Mouse (Mus musculus) liver, embryonic 15.5 days (tissue): ENCODE measurements around the gene Tctn1. TPM values are rescaled to one million over a fixed set of nuclear protein-coding genes. Genes with fewer than 3 reads are reported as not detected.
A peak's percentile ranks its signal among the peaks of the same experiment; 100 is the strongest.
"Not testable (repeated sequence)": the region's sequence is repeated elsewhere in the genome, so short reads cannot be mapped to it uniquely, and the experiment has no call there.

Experiments
- ATAC-seq: fragments of 200-750 bp; cut with Nextera tagmentation; 2 replicates; pipeline ENCODE4 v1.8.0; 2017; ENCODE audit warnings: moderate number of reproducible peaks, mild to moderate bottlenecking, moderate library complexity; ENCODE audit not compliant: insufficient read depth
- H3K27ac ChIP-seq: fragments of 300-500 bp; sonication (generic); replicated peaks from 2 replicates; pipeline ENCODE4 v1.5.1; 2015; ENCODE audit warnings: mild to moderate bottlenecking, inconsistent platforms
- H3K27me3 ChIP-seq: fragments of 300-500 bp; sonication (generic); 2 replicates; pipeline ENCODE4 v1.6.1; 2015; ENCODE audit warnings: mild to moderate bottlenecking, inconsistent platforms
- H3K36me3 ChIP-seq: fragments of 300-500 bp; sonication (generic); replicated peaks from 2 replicates; pipeline ENCODE4 v1.6.1; 2015; ENCODE audit warnings: moderate library complexity, mild to moderate bottlenecking, inconsistent platforms
- H3K4me1 ChIP-seq: fragments of 300-500 bp; sonication (generic); replicated peaks from 2 replicates; pipeline ENCODE4 v1.6.1; 2015; ENCODE audit warnings: inconsistent platforms
- H3K4me2 ChIP-seq: fragments of 300-500 bp; sonication (generic); 2 replicates; pipeline ENCODE4 v1.6.1; 2015; ENCODE audit warnings: moderate library complexity, mild to moderate bottlenecking, inconsistent platforms
- H3K4me3 ChIP-seq: fragments of 300-500 bp; sonication (generic); replicated peaks from 2 replicates; pipeline ENCODE4 v1.5.1; 2015; ENCODE audit warnings: mild to moderate bottlenecking, inconsistent platforms
- H3K9ac ChIP-seq: fragments of 300-500 bp; sonication (generic); 2 replicates; pipeline ENCODE4 v1.6.1; 2015; ENCODE audit warnings: moderate library complexity, mild to moderate bottlenecking, inconsistent platforms
- H3K9me3 ChIP-seq: fragments of 300-500 bp; sonication (generic); replicated peaks from 2 replicates; pipeline ENCODE4 v1.6.1; 2016; ENCODE audit warnings: inconsistent platforms
- WGBS: fragments of 180-500 bp; shearing (Covaris S2); methylation state at CpG from one replicate; pipeline ENCODE4 v1.1.7; 2015; ENCODE audit warnings: mixed read lengths; ENCODE audit not compliant: insufficient replicate concordance; 5-methylcytosine and 5-hydroxymethylcytosine counted together
- polyA plus RNA-seq: library from polyadenylated mRNA; unstranded; fragments of >200 nt; fragmentation: Nextera tagmentation; extraction: Ambion mirVana; gene quantifications from 2 replicates; pipeline ENCODE4 v1.2.1, GENCODE M21; 2015

The Tctn1 gene
- polyA plus RNA-seq, 1 experiment from 2014 or later: 0.73 TPM

- Histone ChIP-seq H3K9me3 (no peaks in the 10 kb centered on the region), H3K27ac (no peak overlapping the region), H3K36me3 (no peaks in the 10 kb centered on the region), H3K27me3 (no peaks in the 10 kb centered on the region), H3K4me2 (no peak overlapping the region), H3K9ac (no peak overlapping the region), H3K4me1 (peaks cover 19% of the 10 kb centered on the region), H3K4me3 (no peak overlapping the region)
- 57% methylated on average over 12 of the region's 12 CpGs for WGBS
- no peak for ATAC-seq
Observed at GRCm38 (mm10) chr5:122218109-122218905, 46.0 kb downstream of the Tctn1 start.

GRCm38 (mm10) chr5:122217636-122218035 lies 46.6 kb downstream of the Tctn1 start:
- Histone ChIP-seq H3K4me1 (peaks cover 19% of the 10 kb centered on the region), H3K4me3 (no peak overlapping the region), H3K9ac (no peak overlapping the region), H3K9me3 (no peaks in the 10 kb centered on the region), H3K4me2 (no peak overlapping the region), H3K27ac (no peak overlapping the region), H3K36me3 (no peaks in the 10 kb centered on the region), H3K27me3 (no peaks in the 10 kb centered on the region)
- no peak for ATAC-seq
- WGBS: 68% methylated on average over 6 of the region's 6 CpGs

GRCm38 (mm10) chr5:122213861-122214260 lies 50.4 kb downstream of the Tctn1 start:
- Histone ChIP-seq H3K4me3 (no peak overlapping the region), H3K9ac (no peak overlapping the region), H3K27ac (no peak overlapping the region), H3K36me3 (no peaks in the 10 kb centered on the region), H3K4me2 (no peak overlapping the region), H3K9me3 (no peaks in the 10 kb centered on the region), H3K4me1 (peaks cover 17% of the 10 kb centered on the region; the same call in 1 of the 2 replicates), H3K27me3 (no peaks in the 10 kb centered on the region)
- ATAC-seq: no peak
- 80% methylated on average over 6 of the region's 6 CpGs for WGBS

GRCm38 (mm10) chr5:122212820-122213219 lies 51.4 kb downstream of the Tctn1 start:
- not testable (repeated sequence) for H3K4me3 ChIP-seq, H3K27ac ChIP-seq, ATAC-seq, H3K27me3 ChIP-seq, H3K36me3 ChIP-seq, H3K4me2 ChIP-seq, H3K9me3 ChIP-seq, H3K9ac ChIP-seq
- 71% methylated on average over 1 of the region's 1 CpGs for WGBS
- peaks cover 16% of the 10 kb centered on the region for H3K4me1 ChIP-seq

- no peak for ATAC-seq
- Histone ChIP-seq H3K4me2 (no peak overlapping the region), H3K27ac (no peak overlapping the region), H3K4me1 (peaks cover 16% of the 10 kb centered on the region), H3K9ac (no peak overlapping the region), H3K27me3 (no peaks in the 10 kb centered on the region), H3K36me3 (no peaks in the 10 kb centered on the region), H3K9me3 (no peaks in the 10 kb centered on the region), H3K4me3 (no peak overlapping the region)
- WGBS: 58% methylated on average over 8 of the region's 8 CpGs
Observed at GRCm38 (mm10) chr5:122212125-122212524, 52.1 kb downstream of the Tctn1 start.

- no peak for ATAC-seq
- no peak overlapping the region for H3K9ac ChIP-seq
- peak overlapping the region; percentile 32 for H3K4me3 ChIP-seq
- no peaks in the 10 kb centered on the region for H3K27me3 ChIP-seq
- peaks cover 16% of the 10 kb centered on the region for H3K4me1 ChIP-seq
- H3K4me2 ChIP-seq: peak overlapping the region; percentile 21; the same call in 1 of the 2 replicates
- no peaks in the 10 kb centered on the region for H3K9me3 ChIP-seq
- 0 out of 2 replicates have a peak overlapping the region, but pooled peaks have one; percentile 29 for H3K27ac ChIP-seq
- WGBS: 64% methylated on average over 8 of the region's 8 CpGs
- no peaks in the 10 kb centered on the region for H3K36me3 ChIP-seq
Observed at GRCm38 (mm10) chr5:122210890-122211289, 53.4 kb downstream of the Tctn1 start.

GRCm38 (mm10) chr5:122209591-122210368 lies 54.5 kb downstream of the Tctn1 start:
- peaks cover 16% of the 10 kb centered on the region for H3K4me1 ChIP-seq
- H3K9me3 ChIP-seq: no peaks in the 10 kb centered on the region
- 0 out of 2 replicates have a peak overlapping the region, but pooled peaks have one; percentile 29 for H3K27ac ChIP-seq
- WGBS: 11% methylated on average over 21 of the region's 21 CpGs
- peak; percentile 40; the same call in 1 of the 2 replicates for ATAC-seq
- H3K36me3 ChIP-seq: no peaks in the 10 kb centered on the region
- peak overlapping the region; percentile 32 for H3K4me3 ChIP-seq
- H3K9ac ChIP-seq: no peak overlapping the region
- H3K4me2 ChIP-seq: peak overlapping the region; percentile 21
- H3K27me3 ChIP-seq: no peaks in the 10 kb centered on the region

- no peak overlapping the region for H3K4me3 ChIP-seq
- WGBS: 62% methylated on average over 6 of the region's 6 CpGs
- no peak overlapping the region for H3K27ac ChIP-seq
- peaks cover 16% of the 10 kb centered on the region for H3K4me1 ChIP-seq
- no peaks in the 10 kb centered on the region for H3K27me3 ChIP-seq
- H3K36me3 ChIP-seq: no peaks in the 10 kb centered on the region
- ATAC-seq: no peak
- H3K9ac ChIP-seq: no peak overlapping the region
- no peak overlapping the region for H3K4me2 ChIP-seq
- no peaks in the 10 kb centered on the region for H3K9me3 ChIP-seq
Observed at GRCm38 (mm10) chr5:122208909-122209308, 55.4 kb downstream of the Tctn1 start.

GRCm38 (mm10) chr5:122206475-122206874 lies 57.8 kb downstream of the Tctn1 start, which contains the start of gene Hvcn1:
Hvcn1 (plus strand) TSS chr5:122206804.
- H3K27ac ChIP-seq: no peak within 1 kb of the TSS
- WGBS: 44% methylated on average over 4 of the region's 4 CpGs
- peaks cover 16% of the 10 kb centered on the region for H3K4me1 ChIP-seq
- H3K9me3 ChIP-seq: no peaks in the 10 kb centered on the region
- H3K36me3 ChIP-seq: no peaks in the 10 kb centered on the region
- H3K27me3 ChIP-seq: no peaks in the 10 kb centered on the region
- no peak for ATAC-seq
- H3K4me2 ChIP-seq: no peak within 1 kb of the TSS
- H3K4me3 ChIP-seq: no peak within 1 kb of the TSS
- H3K9ac ChIP-seq: no peak within 1 kb of the TSS

- 30% methylated on average over 2 of the region's 2 CpGs for WGBS
- Histone ChIP-seq H3K27me3 (no peaks in the 10 kb centered on the region), H3K4me2 (no peak overlapping the region), H3K36me3 (no peaks in the 10 kb centered on the region), H3K4me3 (no peak overlapping the region), H3K9ac (no peak overlapping the region), H3K9me3 (no peaks in the 10 kb centered on the region), H3K27ac (no peak overlapping the region), H3K4me1 (peaks cover 6% of the 10 kb centered on the region)
- ATAC-seq: no peak
Observed at GRCm38 (mm10) chr5:122204180-122204579, 60.1 kb downstream of the Tctn1 start.

GRCm38 (mm10) chr5:122201904-122202303 lies 62.4 kb downstream of the Tctn1 start:
- Histone ChIP-seq H3K27me3 (no peaks in the 10 kb centered on the region), H3K36me3 (no peaks in the 10 kb centered on the region), H3K4me3 (no peak overlapping the region), H3K27ac (no peak overlapping the region), H3K9ac (no peak overlapping the region), H3K4me2 (no peak overlapping the region), H3K9me3 (no peaks in the 10 kb centered on the region), H3K4me1 (no peaks in the 10 kb centered on the region)
- no peak for ATAC-seq
- 67% methylated on average over 6 of the region's 6 CpGs for WGBS
